Mouse (Mus musculus) colon, adult 2 months (tissue): ENCODE data around the gene Npl. TPM values are rescaled to one million over a fixed set of nuclear protein-coding genes. Genes with fewer than 3 reads are reported as not detected.

ENCODE experiments used
- polyA plus RNA-seq: library from polyadenylated mRNA; depleted of rRNA; stranded (reverse); fragments of >200 nt; gene quantifications from 2 replicates; pipeline ENCODE4 v1.2.3, GENCODE M21; 2012; rRNA removed

Npl gene
- 0.79 and 1.00 TPM in 2 replicates for polyA plus RNA-seq

DNA sequence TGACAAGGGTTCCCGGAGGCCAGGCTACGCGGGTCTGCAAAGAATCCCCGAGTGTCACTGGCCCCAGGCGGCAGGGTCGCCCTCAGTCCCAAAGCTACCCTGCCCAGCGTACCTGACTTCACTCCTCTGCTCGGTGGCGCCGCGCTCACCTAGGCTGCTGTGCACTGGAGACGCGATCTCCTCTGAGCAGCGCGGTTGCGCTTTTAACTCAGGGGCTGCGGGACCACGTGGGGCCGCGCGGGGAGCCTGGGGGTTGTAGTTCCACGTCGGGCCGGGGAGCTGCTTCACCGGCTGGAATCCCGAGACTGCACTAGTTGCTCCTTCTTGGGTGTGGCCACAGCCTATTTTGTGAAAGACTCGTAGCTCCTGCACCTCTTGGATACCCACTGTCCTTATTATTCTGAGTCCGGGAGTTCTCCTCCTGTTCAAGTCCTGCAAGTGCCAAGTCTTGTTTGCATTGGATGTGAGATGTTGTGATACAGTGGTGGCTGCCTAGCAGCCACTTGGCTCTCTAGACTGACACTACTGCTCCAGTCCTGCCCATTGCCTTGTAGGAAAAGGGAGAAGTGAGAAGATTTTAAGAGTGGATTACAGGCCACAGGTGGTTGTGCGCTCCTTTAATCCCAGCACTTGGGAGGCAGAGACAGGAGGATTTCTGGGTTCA, at the start of gene Npl:
Npl (minus strand) TSS at position 510 of the 664 bp plus-strand sequence.

DNA sequence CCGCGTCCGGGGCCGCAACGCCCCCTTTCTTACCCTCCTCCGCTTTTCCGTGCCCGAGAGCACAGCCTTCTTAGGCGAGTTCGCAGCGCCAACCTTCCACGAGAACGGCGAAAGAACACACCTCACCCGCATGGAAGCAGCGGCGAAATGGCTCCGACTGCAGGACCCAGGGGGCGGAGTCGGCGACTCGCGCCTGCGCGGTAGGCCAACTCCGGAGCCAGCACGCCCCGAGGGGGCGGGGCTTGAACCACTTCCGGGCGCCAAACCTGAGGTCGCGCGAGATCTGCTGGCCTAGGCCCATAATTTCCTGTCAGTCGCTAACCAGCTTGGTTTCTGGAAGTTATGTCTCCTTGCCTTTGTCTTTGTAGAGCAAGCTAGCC, 62.4 kb downstream of the Npl start, which contains the start of gene Dhx9:
Dhx9 (minus strand) TSS at position 161 of the 380 bp plus-strand sequence.

Other genes with a start within 250 kb of the Npl start
- 60.1 and 62.3 TPM in 2 replicates for gene Lamc1, start 217.3 kb downstream of the Npl start, polyA plus RNA-seq
- gene Shcbp1l, start 124.9 kb downstream of the Npl start, polyA plus RNA-seq: 0.09 TPM in 1 of 2 replicates, not detected in the other
- gene Dhx9, start 62.4 kb downstream of the Npl start, polyA plus RNA-seq: 3.8 and 5.9 TPM in 2 replicates
- gene Rgs8, start 103.0 kb upstream of the Npl start, polyA plus RNA-seq: 0.48 and 0.66 TPM in 2 replicates
- 2.7 and 3.1 TPM in 2 replicates for gene Rgs16, start 190.3 kb upstream of the Npl start, polyA plus RNA-seq
- gene Rnasel, start 199.4 kb upstream of the Npl start, polyA plus RNA-seq: 36.4 and 40.3 TPM in 2 replicates